Mouse (Mus musculus) embryonic facial prominence, embryonic 10.5 days (tissue): ENCODE measurements around the gene Stk40. TPM values are rescaled to one million over a fixed set of nuclear protein-coding genes. Genes with fewer than 3 reads are reported as not detected.

Experiments
- DNase-seq: peaks from one replicate; pipeline ENCODE4 v3.0.0-alpha.2; 2017; ENCODE audit warnings: low spot score
- H3K27ac ChIP-seq: fragments of 300-500 bp; sonication (generic); replicated peaks from 2 replicates; pipeline ENCODE4 v1.5.1; 2016; ENCODE audit warnings: mild to moderate bottlenecking
- H3K27me3 ChIP-seq: fragments of 300-500 bp; sonication (generic); replicated peaks from 2 replicates; pipeline ENCODE4 v1.6.1; 2016; ENCODE audit warnings: low read depth, mild to moderate bottlenecking; ENCODE audit not compliant: poor library complexity, severe bottlenecking
- H3K36me3 ChIP-seq: fragments of 300-500 bp; sonication (generic); replicated peaks from 2 replicates; pipeline ENCODE4 v1.6.1; 2016; ENCODE audit warnings: mild to moderate bottlenecking, moderate library complexity
- H3K4me1 ChIP-seq: fragments of 300-500 bp; sonication (generic); 2 replicates; pipeline ENCODE4 v1.6.1; 2016
- H3K4me3 ChIP-seq: fragments of 300-500 bp; sonication (generic); 2 replicates; pipeline ENCODE4 v1.5.1; 2016; ENCODE audit warnings: mild to moderate bottlenecking, moderate library complexity
- H3K9me3 ChIP-seq: fragments of 300-500 bp; sonication (generic); 2 replicates; pipeline ENCODE4 v1.6.1; 2016; ENCODE audit warnings: mild to moderate bottlenecking
- WGBS: fragments of 180-500 bp; shearing (Covaris S2); methylation state at CpG from one replicate; pipeline ENCODE4 v1.1.7; 2016; 5-methylcytosine and 5-hydroxymethylcytosine counted together
- polyA plus RNA-seq: library from polyadenylated mRNA; unstranded; fragments of >200 nt; fragmentation: Nextera tagmentation; extraction: Ambion mirVana; gene quantifications from 2 replicates; pipeline ENCODE4 v1.2.1, GENCODE M21; 2016

Stk40 gene
- polyA plus RNA-seq = 43.8 and 44.5 TPM in 2 replicates

DNA sequence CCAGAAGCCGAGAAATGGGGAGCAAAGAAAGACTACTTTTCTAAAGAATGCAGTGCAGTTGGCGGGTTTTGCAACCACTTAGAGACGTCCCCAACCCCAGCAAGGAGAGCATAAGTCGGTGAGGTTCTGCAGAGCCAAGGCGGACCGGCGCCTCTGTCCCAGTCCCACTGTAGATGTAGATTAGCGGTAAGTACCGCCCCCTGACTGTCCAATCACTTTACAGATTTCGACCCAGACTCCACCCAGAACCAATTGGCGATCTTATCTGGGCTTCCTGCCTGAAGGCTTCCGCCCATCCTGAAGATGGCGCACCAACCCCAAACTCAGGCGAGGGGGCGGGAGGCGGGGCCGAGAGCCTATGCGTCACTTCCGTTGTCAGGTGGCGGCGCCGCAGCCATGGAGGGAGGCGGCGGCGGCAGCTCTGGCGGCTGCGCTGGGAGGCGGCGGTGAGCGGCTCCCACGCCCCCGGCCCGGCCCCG is at the start of gene Stk40:
TSS of gene Stk40 (plus strand) at position 368 of the 479 bp plus-strand sequence.
- H3K4me1 ChIP-seq = peaks cover 46% of the 10 kb centered on the region
- WGBS = under 1% methylated on average over 34 of the region's 34 CpGs
- H3K4me3 ChIP-seq = peak within 1 kb of the TSS; percentile 83
- no peaks in the 10 kb centered on the region for H3K27me3 ChIP-seq
- peaks cover 23% of the 10 kb centered on the region for H3K36me3 ChIP-seq
- no peaks in the 10 kb centered on the region for H3K9me3 ChIP-seq
- peak; percentile 98 for DNase-seq
- H3K27ac ChIP-seq = peak within 1 kb of the TSS; percentile 84

DNA sequence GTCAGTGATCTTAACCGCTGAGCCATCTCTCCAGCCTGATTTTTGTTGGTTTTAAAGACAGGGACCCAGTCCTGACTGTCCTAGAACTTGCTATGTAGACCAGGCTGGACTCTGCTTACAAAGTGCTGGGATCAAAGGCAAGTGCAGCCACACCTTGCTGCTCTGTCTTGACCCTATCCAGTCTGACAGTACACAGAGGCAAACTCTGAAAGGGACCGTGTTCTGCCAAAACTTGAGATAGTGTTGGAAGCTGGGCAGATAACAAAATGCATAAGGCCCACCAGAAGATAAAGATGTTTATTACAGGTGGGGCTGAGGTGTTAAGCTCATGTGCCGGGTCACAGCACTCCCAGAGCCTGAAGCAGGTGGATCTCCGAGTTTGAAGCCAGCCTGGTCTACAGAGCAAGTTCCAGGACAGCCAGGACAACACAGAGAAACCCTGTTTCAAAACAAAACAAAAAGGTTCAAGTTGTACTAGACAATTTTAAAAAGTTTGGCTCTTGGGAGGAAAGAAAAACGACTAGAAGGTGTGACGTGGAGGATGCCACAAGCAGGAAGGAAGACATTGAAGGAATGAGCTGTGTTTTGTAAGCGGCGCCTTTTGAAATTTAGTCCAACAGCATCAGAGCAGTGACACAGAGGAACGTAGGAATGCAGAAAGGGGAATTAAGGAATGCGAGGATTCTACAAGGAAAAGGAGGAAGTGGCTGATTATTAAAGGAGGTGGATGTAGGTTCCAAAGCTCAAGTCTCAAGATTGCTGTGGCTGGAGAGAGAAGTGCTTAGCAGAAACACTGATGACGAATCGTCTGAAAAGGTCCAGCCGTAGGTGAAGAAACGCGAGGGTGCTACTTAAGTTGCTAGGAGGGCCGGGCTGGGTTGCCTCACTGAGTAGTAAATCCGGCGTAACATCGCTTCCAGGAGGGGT is 46.3 kb upstream of the Stk40 start:
- Histone ChIP-seq H3K36me3 (peaks cover 43% of the 10 kb centered on the region), H3K4me3 (peak overlapping the region; percentile 80), H3K9me3 (no peaks in the 10 kb centered on the region), H3K4me1 (peaks cover 20% of the 10 kb centered on the region), H3K27ac (peak overlapping the region; percentile 86), H3K27me3 (no peaks in the 10 kb centered on the region)
- WGBS = 17% methylated on average over 19 of the region's 19 CpGs
- DNase-seq = no peak

DNA sequence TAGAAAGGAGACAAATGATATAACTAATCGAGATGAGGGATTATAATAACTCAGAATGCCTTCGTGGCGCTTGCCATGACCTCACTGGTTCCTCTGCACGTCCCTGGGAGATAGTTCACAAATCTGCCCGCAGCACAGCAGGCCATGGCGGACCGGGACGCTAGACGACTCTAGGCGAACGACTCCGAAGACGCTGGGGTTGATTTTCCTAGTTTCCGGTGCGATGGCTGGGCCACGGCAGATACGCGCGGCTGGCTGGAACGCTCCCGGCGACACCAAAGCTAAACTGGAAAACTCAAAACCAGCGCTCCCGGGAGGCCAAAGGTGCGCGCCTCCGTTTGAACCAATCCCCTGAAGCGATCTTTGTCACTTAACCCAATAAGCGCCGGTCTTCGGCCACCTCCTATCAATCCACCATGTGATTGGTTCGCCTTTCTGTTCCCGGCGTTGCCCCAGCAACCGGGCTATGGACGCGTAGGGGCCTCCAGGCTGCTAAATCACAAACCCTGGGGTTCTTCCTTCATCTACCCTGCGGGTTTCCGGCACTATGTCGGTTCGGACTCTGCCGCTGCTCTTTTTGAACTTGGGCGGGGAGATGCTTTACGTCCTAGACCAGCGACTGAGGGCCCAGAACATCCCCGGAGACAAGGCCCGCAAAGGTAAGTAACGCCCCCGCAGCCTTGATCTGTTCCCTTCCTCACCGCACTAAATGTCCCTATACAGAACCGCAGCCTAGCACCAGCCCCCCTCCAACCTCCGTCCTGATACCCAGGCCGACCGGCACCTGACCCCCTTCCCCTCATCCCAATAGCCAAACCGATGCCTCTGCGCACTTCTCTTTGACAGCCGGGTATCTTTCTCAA is 45.4 kb upstream of the Stk40 start, which contains the start of gene Oscp1:
TSS of gene Oscp1 (plus strand) at position 432 of the 863 bp plus-strand sequence.
- WGBS = under 1% methylated on average over 57 of the region's 57 CpGs

GRCm38 (mm10) chr4:126058997-126059362 is 44.8 kb upstream of the Stk40 start:
- Histone ChIP-seq H3K36me3 (peaks cover 28% of the 10 kb centered on the region), H3K9me3 (no peaks in the 10 kb centered on the region), H3K4me1 (peaks cover 20% of the 10 kb centered on the region), H3K27ac (peak overlapping the region; percentile 79), H3K4me3 (peak overlapping the region; percentile 80), H3K27me3 (no peaks in the 10 kb centered on the region)
- no peak for DNase-seq
- WGBS = 43% methylated on average over 9 of the region's 9 CpGs

More for the DNA sequence above, 45.4 kb upstream of the Stk40 start, which contains the start of gene Oscp1:
- H3K9me3 ChIP-seq = no peaks in the 10 kb centered on the region
- no peaks in the 10 kb centered on the region for H3K27me3 ChIP-seq
- H3K4me1 ChIP-seq = peaks cover 20% of the 10 kb centered on the region
- H3K36me3 ChIP-seq = peaks cover 34% of the 10 kb centered on the region
- peak; percentile 94 for DNase-seq
- peak within 1 kb of the TSS; percentile 86 for H3K27ac ChIP-seq
- peak within 1 kb of the TSS; percentile 80 for H3K4me3 ChIP-seq

DNA sequence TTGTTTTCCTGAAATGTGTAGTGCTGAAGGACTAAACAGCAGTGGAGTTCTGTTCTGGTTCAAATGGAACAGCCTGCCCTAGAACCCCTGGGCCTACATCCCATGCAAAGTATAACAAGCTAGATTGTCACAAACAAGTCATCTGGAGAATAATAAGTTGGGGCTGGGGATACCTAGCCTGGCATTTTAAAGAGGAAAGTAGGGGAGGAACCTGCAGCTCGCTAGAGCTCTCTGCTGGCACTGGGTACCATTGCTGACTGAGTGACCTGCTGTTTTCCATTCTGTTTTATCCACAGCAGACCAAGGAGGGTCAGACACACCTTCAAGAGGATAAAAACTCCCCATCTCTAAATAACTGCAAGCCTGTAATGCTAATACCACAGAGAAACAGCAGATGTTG is 40.9 kb upstream of the Stk40 start:
- DNase-seq = no peak
- H3K27ac ChIP-seq = no peak overlapping the region
- H3K27me3 ChIP-seq = no peaks in the 10 kb centered on the region
- WGBS = 33% methylated on average over 1 of the region's 1 CpGs
- no peak overlapping the region for H3K4me3 ChIP-seq
- no peaks in the 10 kb centered on the region for H3K9me3 ChIP-seq
- no peaks in the 10 kb centered on the region for H3K36me3 ChIP-seq
- peaks cover 12% of the 10 kb centered on the region for H3K4me1 ChIP-seq

- 0 out of 2 replicates have a peak, but pooled peaks cover 3% of the 10 kb centered on the region for H3K36me3 ChIP-seq
- WGBS = 90% methylated on average over 7 of the region's 7 CpGs
- H3K4me3 ChIP-seq = no peak overlapping the region
- H3K4me1 ChIP-seq = no peaks in the 10 kb centered on the region
- H3K27me3 ChIP-seq = no peaks in the 10 kb centered on the region
- DNase-seq = no peak
- H3K9me3 ChIP-seq = no peaks in the 10 kb centered on the region
- no peak overlapping the region for H3K27ac ChIP-seq
Observed at GRCm38 (mm10) chr4:126065241-126065640, 38.5 kb upstream of the Stk40 start.

DNA sequence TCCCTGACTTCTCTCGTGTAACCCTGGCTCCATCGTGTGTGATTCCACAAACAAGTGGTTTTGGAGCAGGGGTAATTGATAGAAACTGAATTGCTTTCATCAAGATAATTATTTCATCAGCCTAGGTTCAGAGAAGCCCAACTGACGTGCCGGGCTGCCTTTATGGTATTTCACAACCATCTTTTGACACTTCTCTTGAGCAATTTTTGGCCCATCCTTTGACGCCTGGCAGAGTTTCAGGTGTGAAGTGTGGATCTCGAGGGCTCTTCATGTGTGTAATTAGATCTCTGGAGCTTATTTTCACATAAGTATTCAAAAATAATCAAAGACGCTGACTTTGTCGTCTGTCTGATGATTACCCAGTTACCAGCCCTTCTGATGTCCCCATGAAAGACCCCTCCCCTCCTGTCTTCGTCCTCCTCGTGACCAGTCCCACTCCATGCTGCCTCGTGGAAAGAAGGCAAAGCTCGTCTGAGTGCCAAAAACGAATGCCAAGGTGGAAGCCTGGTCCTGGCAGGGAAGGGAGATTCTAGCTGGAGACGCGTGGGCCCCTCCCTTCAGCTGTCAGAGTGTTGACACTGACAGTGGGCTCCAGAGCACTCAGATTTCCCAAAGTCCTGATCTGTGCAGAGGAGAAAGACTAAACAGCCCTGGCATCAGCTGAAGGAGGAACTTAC is 36.2 kb upstream of the Stk40 start:
- no peaks in the 10 kb centered on the region for H3K4me1 ChIP-seq
- no peak for DNase-seq
- no peaks in the 10 kb centered on the region for H3K9me3 ChIP-seq
- no peak overlapping the region for H3K4me3 ChIP-seq
- no peak overlapping the region for H3K27ac ChIP-seq
- no peaks in the 10 kb centered on the region for H3K27me3 ChIP-seq
- H3K36me3 ChIP-seq = 0 out of 2 replicates have a peak, but pooled peaks cover 3% of the 10 kb centered on the region
- 77% methylated on average over 15 of the region's 15 CpGs for WGBS

DNA sequence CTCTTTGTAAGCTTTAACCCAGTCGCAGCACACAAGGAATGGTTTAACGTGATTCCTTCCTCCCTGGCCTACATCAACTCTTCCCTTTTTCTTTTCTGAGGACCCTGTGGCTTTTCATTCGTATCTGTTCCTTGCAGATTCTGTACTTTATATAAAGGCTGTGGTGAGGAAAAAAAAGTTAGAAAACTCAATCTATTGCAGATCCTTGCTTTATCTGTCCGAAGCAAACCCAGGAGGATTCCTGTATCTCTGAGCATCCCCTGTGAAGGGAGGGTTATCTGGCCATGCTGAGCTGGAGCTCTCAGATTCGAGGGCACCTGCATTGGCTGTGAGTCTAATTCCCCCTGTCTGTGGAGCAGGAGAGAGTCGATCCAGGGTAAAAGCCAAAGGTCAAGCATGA is 34.9 kb upstream of the Stk40 start:
- Histone ChIP-seq H3K9me3 (no peaks in the 10 kb centered on the region), H3K36me3 (0 out of 2 replicates have a peak, but pooled peaks cover 4% of the 10 kb centered on the region), H3K27ac (no peak overlapping the region), H3K4me1 (no peaks in the 10 kb centered on the region), H3K27me3 (no peaks in the 10 kb centered on the region), H3K4me3 (no peak overlapping the region)
- DNase-seq = no peak
- WGBS = 88% methylated on average over 6 of the region's 6 CpGs

- H3K27ac ChIP-seq = no peak overlapping the region
- H3K36me3 ChIP-seq = peaks cover 30% of the 10 kb centered on the region
- DNase-seq = no peak
- H3K9me3 ChIP-seq = no peaks in the 10 kb centered on the region
- no peaks in the 10 kb centered on the region for H3K27me3 ChIP-seq
- WGBS = 84% methylated on average over 6 of the region's 6 CpGs
- H3K4me1 ChIP-seq = no peaks in the 10 kb centered on the region
- no peak overlapping the region for H3K4me3 ChIP-seq
Observed at GRCm38 (mm10) chr4:126077833-126078232, 25.9 kb upstream of the Stk40 start.

DNA sequence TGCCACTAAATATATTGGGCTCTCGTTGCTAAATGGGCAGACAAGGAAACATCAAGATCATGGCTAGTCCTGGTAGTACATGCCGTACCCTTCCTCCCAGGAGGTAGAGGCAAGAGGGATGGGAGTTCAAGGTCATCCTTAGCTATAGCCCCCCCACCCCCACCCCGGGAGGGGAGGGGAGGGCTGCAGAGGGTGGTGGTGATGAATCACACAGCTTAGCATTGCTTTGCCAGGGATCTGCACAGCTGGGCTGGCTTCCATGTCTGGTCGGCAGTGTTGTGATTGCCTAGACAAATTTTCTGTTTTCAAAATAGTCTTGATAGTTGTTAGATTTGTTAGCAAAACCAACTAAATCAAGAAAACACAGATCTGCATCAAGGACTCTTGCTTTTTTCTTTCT is 24.5 kb upstream of the Stk40 start:
- Histone ChIP-seq H3K4me3 (no peak overlapping the region), H3K27me3 (no peaks in the 10 kb centered on the region), H3K36me3 (peaks cover 27% of the 10 kb centered on the region), H3K4me1 (no peaks in the 10 kb centered on the region), H3K9me3 (no peaks in the 10 kb centered on the region), H3K27ac (no peak overlapping the region)
- WGBS = 87% methylated on average over 4 of the region's 4 CpGs
- DNase-seq = no peak

DNA sequence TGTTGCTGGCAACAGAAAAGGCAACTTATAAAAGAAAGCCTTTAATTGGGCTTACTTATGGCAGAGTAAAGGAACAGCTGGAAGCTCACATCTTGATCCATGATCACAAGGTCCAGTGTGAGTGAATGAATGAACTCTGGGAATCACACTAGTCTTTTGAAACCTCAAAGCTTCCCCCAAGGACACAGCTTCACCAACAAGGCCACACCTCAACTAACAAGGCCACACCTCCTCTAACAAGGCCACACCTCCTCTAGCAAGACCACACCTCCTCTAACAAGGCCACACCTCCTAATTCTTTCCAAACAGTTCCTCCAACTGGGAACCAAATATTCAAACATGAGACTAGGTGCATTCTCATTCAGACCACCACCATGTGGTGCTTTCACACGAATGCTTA is 22.2 kb upstream of the Stk40 start:
- no peaks in the 10 kb centered on the region for H3K27me3 ChIP-seq
- H3K4me3 ChIP-seq = no peak overlapping the region
- DNase-seq = no peak
- no peak overlapping the region for H3K27ac ChIP-seq
- H3K4me1 ChIP-seq = 0 out of 2 replicates have a peak, but pooled peaks cover 4% of the 10 kb centered on the region
- WGBS = 92% methylated on average over 1 of the region's 1 CpGs
- H3K9me3 ChIP-seq = no peaks in the 10 kb centered on the region
- peaks cover 18% of the 10 kb centered on the region for H3K36me3 ChIP-seq

DNA sequence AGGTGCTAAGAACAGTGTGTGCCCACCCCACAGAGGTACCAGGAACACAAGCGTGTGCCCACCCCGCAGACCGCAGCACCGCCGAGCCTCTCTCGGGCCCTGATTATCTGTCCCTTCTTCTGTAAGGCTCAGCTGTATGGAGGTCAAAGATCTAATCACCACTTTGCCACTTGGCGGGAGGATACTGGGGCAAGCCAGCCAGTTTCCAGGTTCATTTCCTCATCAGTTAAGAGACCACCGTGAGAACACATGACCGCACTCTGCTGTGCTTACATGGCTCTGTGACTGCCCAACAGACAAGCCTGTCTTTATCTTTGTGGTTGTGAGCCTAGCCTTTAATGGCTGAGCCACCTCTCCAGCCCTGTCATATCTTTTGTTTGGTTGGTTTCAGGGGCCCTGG is 20.7 kb upstream of the Stk40 start:
- WGBS = 90% methylated on average over 9 of the region's 9 CpGs
- Histone ChIP-seq H3K9me3 (no peaks in the 10 kb centered on the region), H3K27me3 (no peaks in the 10 kb centered on the region), H3K4me1 (0 out of 2 replicates have a peak, but pooled peaks cover 4% of the 10 kb centered on the region), H3K36me3 (peaks cover 18% of the 10 kb centered on the region), H3K27ac (no peak overlapping the region), H3K4me3 (no peak overlapping the region)
- DNase-seq = no peak
